Mouse (Mus musculus) testis, adult 2 months (tissue): ENCODE measurements at regions not wholly inside any gene's neighbourhood (a gene's known extent, or its start where the extent isn't known, plus 50 kb on each side); places are given as distances from the start of the nearest gene placed in this dataset.
A peak's percentile ranks its signal among the peaks of the same experiment; 100 is the strongest.

Source experiments
- H3K27ac ChIP-seq: fragments of 200-500 bp; 2 replicates; pipeline ENCODE4 v1.5.1; 2012; ENCODE audit warnings: low read depth, low read length; ENCODE audit not compliant: control insufficient read depth, insufficient read depth
- H3K27me3 ChIP-seq: fragments of 200-500 bp; 2 replicates; pipeline ENCODE4 v1.6.1; 2012; ENCODE audit warnings: mild to moderate bottlenecking, low read length, moderate library complexity; ENCODE audit not compliant: control insufficient read depth, insufficient read depth
- H3K36me3 ChIP-seq: fragments of 200-500 bp; 2 replicates; pipeline ENCODE4 v1.6.1; 2012; ENCODE audit warnings: mild to moderate bottlenecking, low read length; ENCODE audit not compliant: control insufficient read depth, insufficient read depth
- H3K4me1 ChIP-seq: fragments of 200-500 bp; 2 replicates; pipeline ENCODE4 v1.6.1; 2012; ENCODE audit warnings: low read length; ENCODE audit not compliant: control insufficient read depth, insufficient read depth
- H3K4me3 ChIP-seq: fragments of 200-500 bp; 2 replicates; pipeline ENCODE4 v1.5.1; 2012; ENCODE audit warnings: low read depth, mild to moderate bottlenecking, low read length, moderate library complexity, mixed read lengths; ENCODE audit not compliant: control insufficient read depth
- CTCF ChIP-seq: fragments of 200-500 bp; IDR thresholded peaks from 2 replicates; pipeline ENCODE4 v1.5.1; 2012; ENCODE audit warnings: low read depth, mild to moderate bottlenecking, inconsistent platforms, low read length, moderate library complexity; ENCODE audit not compliant: control insufficient read depth, insufficient read depth, insufficient replicate concordance
- POLR2A ChIP-seq: fragments of 200-500 bp; IDR thresholded peaks from 2 replicates; pipeline ENCODE4 v1.6.1; 2012; ENCODE audit warnings: low read depth, mild to moderate bottlenecking, inconsistent platforms, low read length, moderate library complexity; ENCODE audit not compliant: control insufficient read depth

DNA sequence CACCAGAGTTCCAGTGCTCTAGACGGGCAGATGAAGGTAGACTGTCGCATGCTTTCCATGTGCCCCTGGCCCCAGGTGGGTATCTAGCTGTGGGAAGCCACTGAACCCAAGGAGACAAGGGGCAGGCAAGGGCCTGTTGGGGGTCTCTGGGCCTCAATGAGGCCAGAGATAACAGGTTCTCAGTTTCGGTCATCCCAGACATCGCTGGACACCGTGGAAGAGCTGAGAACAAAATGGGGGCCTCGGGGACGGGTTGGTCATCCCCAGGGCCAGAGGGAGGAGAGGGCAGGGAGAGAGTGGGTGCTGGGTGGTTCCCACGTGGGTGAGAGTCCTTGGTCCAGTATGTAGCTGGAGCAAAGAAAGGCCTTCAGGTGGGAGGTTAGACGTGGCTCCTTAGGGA, 307.2 kb downstream of the Zfp804a start:
- Histone ChIP-seq H3K4me1 (no peaks in the 10 kb centered on the region; the same call in 1 of the 2 replicates), H3K27ac (no peak overlapping the region), H3K36me3 (no peaks in the 10 kb centered on the region), H3K4me3 (peak overlapping the region; percentile 60), H3K27me3 (no peaks in the 10 kb centered on the region)
- TF ChIP-seq CTCF (no peak), POLR2A (no peak)

DNA sequence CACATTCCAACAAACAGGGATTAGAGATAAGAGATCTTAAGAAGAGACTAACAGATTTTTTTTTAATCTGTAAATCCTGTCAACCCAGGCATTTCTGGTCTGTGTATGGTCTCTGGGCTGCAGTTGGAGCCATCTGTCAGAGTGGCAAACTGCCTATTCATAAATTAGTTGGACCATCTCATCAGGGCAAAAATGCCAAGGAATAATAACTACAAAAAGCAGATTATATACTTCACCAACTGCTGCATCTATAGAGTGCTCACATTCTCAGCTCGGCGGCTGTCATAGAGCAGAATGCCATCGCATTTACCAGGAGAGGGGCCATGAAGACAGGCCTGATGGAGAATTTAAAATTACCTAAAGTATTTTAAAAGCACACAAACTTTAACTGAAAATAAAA, 320.1 kb downstream of the Zfp804a start:
- Histone ChIP-seq H3K36me3 (no peaks in the 10 kb centered on the region), H3K4me1 (no peaks in the 10 kb centered on the region), H3K27me3 (no peaks in the 10 kb centered on the region), H3K4me3 (no peak overlapping the region), H3K27ac (no peak overlapping the region)
- TF ChIP-seq CTCF (no peak), POLR2A (no peak)

DNA sequence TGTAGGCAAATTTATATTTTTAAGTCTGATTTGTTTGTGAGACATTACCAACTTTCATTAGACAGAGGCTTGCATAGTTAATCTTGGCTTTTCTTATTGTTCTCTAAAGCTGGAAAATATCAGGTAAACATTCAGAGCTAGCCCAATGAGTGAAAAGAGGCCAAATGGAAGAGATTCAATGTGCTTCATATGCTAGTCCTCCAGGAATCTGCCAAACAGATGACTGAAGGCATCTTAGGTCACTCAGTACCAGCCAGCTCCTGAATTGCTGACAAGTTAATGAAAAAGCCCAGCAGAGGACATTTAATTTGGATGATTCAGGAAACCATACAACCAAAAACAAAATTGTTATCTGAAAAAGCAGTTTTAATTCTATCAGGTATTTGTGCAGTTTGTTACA, 325.5 kb downstream of the Zfp804a start:
- Histone ChIP-seq H3K27ac (no peak overlapping the region), H3K27me3 (no peaks in the 10 kb centered on the region), H3K36me3 (no peaks in the 10 kb centered on the region), H3K4me1 (no peaks in the 10 kb centered on the region), H3K4me3 (no peak overlapping the region)
- TF ChIP-seq CTCF: no peak
- no peak for TF ChIP-seq POLR2A

DNA sequence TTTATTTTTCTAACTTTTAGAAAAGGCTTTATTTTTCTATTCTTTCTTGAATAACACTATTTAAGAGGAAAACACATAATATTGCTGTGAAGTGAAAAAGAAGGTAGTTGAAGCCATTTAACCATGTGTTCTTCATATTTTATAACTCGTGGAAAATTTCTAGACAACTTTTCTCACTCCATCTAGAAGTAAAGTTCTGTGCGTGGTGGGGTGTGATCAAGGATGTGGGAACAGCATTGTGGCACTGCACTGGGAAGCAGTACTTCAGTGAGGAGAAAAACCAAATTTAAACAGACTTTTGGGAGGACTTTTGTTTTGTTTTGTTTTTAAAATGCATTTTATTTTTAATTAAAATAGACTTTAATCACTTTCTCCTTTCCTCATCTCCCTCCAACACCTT, 332.1 kb downstream of the Zfp804a start:
- Histone ChIP-seq H3K4me3 (no peak overlapping the region), H3K27me3 (no peaks in the 10 kb centered on the region), H3K36me3 (no peaks in the 10 kb centered on the region), H3K27ac (no peak overlapping the region), H3K4me1 (no peaks in the 10 kb centered on the region)
- TF ChIP-seq CTCF (no peak), POLR2A (no peak)

DNA sequence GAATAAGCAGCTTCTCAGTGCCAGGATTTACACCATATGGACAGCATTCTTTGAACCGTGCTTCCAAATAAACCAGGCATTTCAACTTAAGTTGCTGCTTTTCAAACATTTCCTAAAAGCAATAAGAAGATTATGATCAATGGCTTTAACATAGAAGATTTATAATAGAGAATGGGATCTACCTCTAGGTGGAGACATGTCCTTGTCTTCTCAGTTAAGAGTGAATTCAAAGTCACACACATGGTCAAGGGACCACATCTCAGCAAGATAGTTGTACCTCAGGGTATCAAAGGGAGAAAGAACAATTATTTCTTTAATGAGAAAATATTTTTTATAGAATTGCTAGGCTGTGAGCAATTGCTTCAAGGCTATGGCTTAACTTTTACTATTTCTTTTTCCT, 334.7 kb downstream of the Zfp804a start:
- H3K36me3 ChIP-seq: no peaks in the 10 kb centered on the region
- no peaks in the 10 kb centered on the region for H3K4me1 ChIP-seq
- H3K4me3 ChIP-seq: no peak overlapping the region
- no peaks in the 10 kb centered on the region for H3K27me3 ChIP-seq
- no peak overlapping the region for H3K27ac ChIP-seq
- TF ChIP-seq POLR2A (no peak), CTCF (no peak)

DNA sequence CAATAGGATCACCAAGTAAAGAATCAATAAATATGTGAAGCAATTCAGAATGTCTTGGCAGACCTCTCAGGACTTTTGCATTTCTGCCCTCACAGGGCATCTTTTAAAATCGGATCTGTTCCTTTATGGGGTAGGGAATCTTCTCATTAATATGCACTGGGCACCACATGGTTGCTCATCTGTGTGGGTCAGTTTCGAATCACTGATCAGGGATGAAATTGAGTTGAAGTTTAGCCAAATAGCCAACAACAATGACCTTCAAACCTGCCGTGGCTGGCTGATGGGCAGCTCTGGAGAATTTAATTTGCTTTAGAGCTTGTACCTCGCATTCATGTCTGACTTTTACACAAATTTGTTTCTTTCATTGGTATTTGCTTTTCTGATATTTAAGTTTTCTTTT, 342.4 kb downstream of the Zfp804a start:
- Histone ChIP-seq H3K4me3 (no peak overlapping the region), H3K27ac (no peak overlapping the region)

DNA sequence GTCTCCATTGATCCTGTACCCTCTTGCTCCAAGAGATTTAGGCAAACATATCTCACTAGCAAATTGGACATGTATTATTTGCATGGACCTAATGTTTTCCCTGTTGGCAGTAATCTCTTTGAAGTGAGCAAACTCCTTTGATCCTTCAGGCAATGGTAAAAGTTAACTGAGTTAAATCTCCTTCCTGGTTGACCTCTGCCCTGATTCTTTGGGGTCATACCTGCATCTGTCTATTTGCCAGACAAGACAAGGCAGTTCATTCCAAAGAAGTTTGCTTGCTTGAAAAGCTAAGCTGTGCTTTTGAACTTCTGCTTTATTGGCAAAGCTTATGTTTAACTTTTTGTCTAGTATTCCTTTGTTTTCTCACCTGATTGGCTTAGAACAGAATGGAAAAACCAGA, 392.7 kb downstream of the Zfp804a start:
- TF ChIP-seq CTCF (no peak), POLR2A (no peak)
- no peaks in the 10 kb centered on the region for H3K27me3 ChIP-seq
- no peak overlapping the region for H3K4me3 ChIP-seq
- no peak overlapping the region for H3K27ac ChIP-seq
- no peaks in the 10 kb centered on the region for H3K36me3 ChIP-seq
- no peaks in the 10 kb centered on the region for H3K4me1 ChIP-seq

More for the DNA sequence above, 342.4 kb downstream of the Zfp804a start:
- Histone ChIP-seq H3K27me3 (no peaks in the 10 kb centered on the region), H3K4me1 (no peaks in the 10 kb centered on the region), H3K36me3 (no peaks in the 10 kb centered on the region)
- no peak for TF ChIP-seq CTCF

DNA sequence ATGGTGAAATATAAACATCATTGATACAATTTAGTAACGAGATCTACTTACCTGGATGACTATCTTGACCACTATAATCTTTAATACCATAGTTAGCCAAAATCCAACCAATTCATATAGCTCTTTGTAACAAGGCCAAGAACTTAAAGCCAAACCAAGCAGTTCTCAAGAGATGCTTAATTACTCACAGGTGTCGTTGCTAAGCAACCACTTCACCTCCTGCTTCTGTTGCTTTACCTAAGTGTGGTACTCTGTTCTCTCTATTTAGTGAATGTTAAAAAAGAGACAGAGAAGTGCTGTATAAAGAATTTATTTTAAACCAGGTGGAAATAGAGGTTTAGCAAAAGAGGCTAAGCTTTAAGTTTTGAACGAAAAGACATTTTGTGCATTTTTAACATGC, 402.7 kb downstream of the Zfp804a start:
- no peak overlapping the region for H3K4me3 ChIP-seq
- H3K4me1 ChIP-seq: no peaks in the 10 kb centered on the region
- TF ChIP-seq CTCF (no peak), POLR2A (no peak)

More for the DNA sequence above, 402.7 kb downstream of the Zfp804a start:
- Histone ChIP-seq H3K36me3 (no peaks in the 10 kb centered on the region), H3K27ac (no peak overlapping the region), H3K27me3 (no peaks in the 10 kb centered on the region)
